Mouse (Mus musculus): ENCODE results near the gene Arl14ep. TPM values are rescaled to one million over a fixed set of nuclear protein-coding genes. Genes with fewer than 3 reads are reported as not detected.

Arl14ep gene
- polyA plus RNA-seq, 1 experiment from 2014 or later = 26.0 TPM

GRCm38 (mm10) chr2:106955621-106956020 is 18.6 kb downstream of the Arl14ep start:
- no peak for ATAC-seq (ENCODE audit: insufficient number of reproducible peaks, insufficient read depth, low FRiP score, low read depth)
- Histone ChIP-seq H3K36me3 (ENCODE audit: control insufficient read depth, insufficient read depth, low read length) (no peaks in the 10 kb centered on the region), H3K9me3 (ENCODE audit: control insufficient read depth, low read length) (no peaks in the 10 kb centered on the region), H3K4me3 (ENCODE audit: control insufficient read depth in 1 of 2, insufficient read depth in 1 of 2, low read depth in 1 of 2, low read length in 2 of 2) (no peak overlapping the region), H3K27me3 (ENCODE audit: control insufficient read depth, insufficient read depth, low read length) (no peaks in the 10 kb centered on the region), H3K4me2 (ENCODE audit: low read length) (peak overlapping the region; percentile 31; the same call in 1 of the 2 replicates), H3K27ac (replicated peaks in 1 of 2; ENCODE audit: control insufficient read depth in 1 of 2, insufficient read depth in 1 of 2, low read depth in 2 of 2, low read length in 2 of 2) (no peak overlapping the region), H3K9ac (ENCODE audit: low read length) (no peak overlapping the region), H3K4me1 (ENCODE audit: control insufficient read depth in 2 of 2, insufficient read depth in 2 of 2, low read length in 2 of 2) (peaks cover 0 to 3% of the 10 kb centered on the region in 2 experiments; a peak in 1 of 4 replicates)
- 17% methylated on average over 10 of the region's 10 CpGs for WGBS

DNA sequence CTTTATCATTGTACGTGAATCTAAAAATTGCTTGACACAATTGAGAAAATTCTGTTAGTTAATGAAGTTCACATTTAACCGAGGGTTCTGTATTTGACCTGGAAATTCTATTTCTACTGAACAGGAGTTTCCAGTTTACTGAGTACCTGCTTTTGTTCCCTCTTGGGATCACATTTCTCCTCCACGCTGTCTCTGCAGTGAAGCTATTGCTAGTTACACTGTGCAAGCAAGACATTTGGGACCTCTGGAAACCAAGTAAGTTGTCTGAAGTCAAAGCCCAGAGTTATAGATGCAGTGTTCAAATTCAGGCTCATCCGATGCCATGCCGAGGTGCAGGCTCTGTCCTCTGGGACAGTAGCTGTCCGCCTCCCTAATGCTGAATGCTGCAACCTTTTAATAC is 19.2 kb downstream of the Arl14ep start:
- Histone ChIP-seq H3K4me3 (ENCODE audit: control insufficient read depth in 1 of 2, insufficient read depth in 1 of 2, low read depth in 1 of 2, low read length in 2 of 2) (no peak overlapping the region), H3K27me3 (ENCODE audit: control insufficient read depth, insufficient read depth, low read length) (no peaks in the 10 kb centered on the region), H3K27ac (replicated peaks in 1 of 2; ENCODE audit: control insufficient read depth in 1 of 2, insufficient read depth in 1 of 2, low read depth in 2 of 2, low read length in 2 of 2) (no peak overlapping the region), H3K9ac (ENCODE audit: low read length) (no peak overlapping the region), H3K4me1 (ENCODE audit: control insufficient read depth in 2 of 2, insufficient read depth in 2 of 2, low read length in 2 of 2) (peaks cover 0 to 3% of the 10 kb centered on the region in 2 experiments; a peak in 1 of 4 replicates), H3K4me2 (ENCODE audit: low read length) (no peak overlapping the region), H3K9me3 (ENCODE audit: control insufficient read depth, low read length) (no peaks in the 10 kb centered on the region), H3K36me3 (ENCODE audit: control insufficient read depth, insufficient read depth, low read length) (no peaks in the 10 kb centered on the region)
- WGBS = 68% methylated on average over 6 of the region's 6 CpGs
- no peak for ATAC-seq (ENCODE audit: insufficient number of reproducible peaks, insufficient read depth, low FRiP score, low read depth)

- Histone ChIP-seq H3K36me3 (ENCODE audit: control insufficient read depth, insufficient read depth, low read length) (no peaks in the 10 kb centered on the region), H3K4me2 (ENCODE audit: low read length) (no peak overlapping the region), H3K4me1 (ENCODE audit: control insufficient read depth in 2 of 2, insufficient read depth in 2 of 2, low read length in 2 of 2) (no peaks in the 10 kb centered on the region), H3K9me3 (ENCODE audit: control insufficient read depth, low read length) (no peaks in the 10 kb centered on the region), H3K9ac (ENCODE audit: low read length) (no peak overlapping the region), H3K27ac (replicated peaks in 1 of 2; ENCODE audit: control insufficient read depth in 1 of 2, insufficient read depth in 1 of 2, low read depth in 2 of 2, low read length in 2 of 2) (no peak overlapping the region), H3K4me3 (ENCODE audit: control insufficient read depth in 1 of 2, insufficient read depth in 1 of 2, low read depth in 1 of 2, low read length in 2 of 2) (no peak overlapping the region), H3K27me3 (ENCODE audit: control insufficient read depth, insufficient read depth, low read length) (no peaks in the 10 kb centered on the region)
- WGBS = 79% methylated on average over 1 of the region's 1 CpGs
- ATAC-seq (ENCODE audit: insufficient number of reproducible peaks, insufficient read depth, low FRiP score, low read depth) = no peak
These were observed 31.8 kb downstream of the Arl14ep start for GRCm38 (mm10) chr2:106942451-106942850.

DNA sequence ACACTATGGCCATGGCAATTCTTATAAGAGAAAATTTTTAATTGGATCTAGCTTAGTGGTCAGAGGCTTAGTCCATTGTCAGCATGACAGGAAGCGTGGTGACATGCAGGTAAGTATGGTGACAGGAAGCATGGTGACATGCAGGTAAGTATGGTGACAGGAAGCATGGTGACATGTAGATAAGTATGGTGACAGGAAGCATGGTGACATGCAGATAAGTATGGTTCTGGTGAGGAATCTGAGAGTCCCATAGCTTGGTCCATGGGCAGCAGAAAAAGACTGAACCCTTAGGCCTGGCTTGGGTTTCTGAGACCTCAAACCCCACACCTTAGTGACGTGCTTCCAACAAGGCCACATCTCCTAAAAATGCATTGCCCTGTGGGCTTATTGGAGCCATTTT is 38.5 kb downstream of the Arl14ep start:
- Histone ChIP-seq H3K9ac (ENCODE audit: low read length) (no peak overlapping the region), H3K4me3 (ENCODE audit: control insufficient read depth in 1 of 2, insufficient read depth in 1 of 2, low read depth in 1 of 2, low read length in 2 of 2) (no peak overlapping the region), H3K27ac (replicated peaks in 1 of 2; ENCODE audit: control insufficient read depth in 1 of 2, insufficient read depth in 1 of 2, low read depth in 2 of 2, low read length in 2 of 2) (no peak overlapping the region), H3K4me2 (ENCODE audit: low read length) (no peak overlapping the region), H3K27me3 (ENCODE audit: control insufficient read depth, insufficient read depth, low read length) (no peaks in the 10 kb centered on the region), H3K36me3 (ENCODE audit: control insufficient read depth, insufficient read depth, low read length) (no peaks in the 10 kb centered on the region), H3K4me1 (ENCODE audit: control insufficient read depth in 2 of 2, insufficient read depth in 2 of 2, low read length in 2 of 2) (no peaks in the 10 kb centered on the region), H3K9me3 (ENCODE audit: control insufficient read depth, low read length) (no peaks in the 10 kb centered on the region)
- ATAC-seq (ENCODE audit: insufficient number of reproducible peaks, insufficient read depth, low FRiP score, low read depth) = no peak
- WGBS = 74% methylated on average over 2 of the region's 2 CpGs

DNA sequence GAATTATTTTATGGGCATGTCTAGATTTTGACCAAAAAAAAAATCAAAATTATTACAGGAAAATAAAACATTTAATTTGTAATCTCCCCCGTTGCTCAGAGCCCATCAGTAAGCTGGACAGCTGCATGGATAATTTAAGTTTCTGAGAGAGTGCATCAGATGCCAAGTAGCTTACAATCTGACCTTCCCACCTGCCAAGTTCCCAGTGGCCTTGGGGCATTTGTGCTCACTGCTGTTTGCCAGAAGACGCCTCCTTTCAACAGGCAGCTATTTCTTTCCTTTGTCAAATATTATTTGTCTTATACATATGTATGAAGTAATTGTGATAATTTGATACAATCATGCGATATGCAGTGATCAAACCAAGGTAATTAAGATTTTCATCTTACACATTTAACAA is 44.3 kb downstream of the Arl14ep start:
- no peak for ATAC-seq (ENCODE audit: insufficient number of reproducible peaks, insufficient read depth, low FRiP score, low read depth)
- Histone ChIP-seq H3K9ac (ENCODE audit: low read length) (no peak overlapping the region), H3K36me3 (ENCODE audit: control insufficient read depth, insufficient read depth, low read length) (no peaks in the 10 kb centered on the region), H3K4me1 (ENCODE audit: control insufficient read depth in 2 of 2, insufficient read depth in 2 of 2, low read length in 2 of 2) (no peaks in the 10 kb centered on the region; a peak in 1 of 4 replicates), H3K9me3 (ENCODE audit: control insufficient read depth, low read length) (no peaks in the 10 kb centered on the region), H3K27me3 (ENCODE audit: control insufficient read depth, insufficient read depth, low read length) (no peaks in the 10 kb centered on the region), H3K4me3 (ENCODE audit: control insufficient read depth in 1 of 2, insufficient read depth in 1 of 2, low read depth in 1 of 2, low read length in 2 of 2) (no peak overlapping the region), H3K27ac (replicated peaks in 1 of 2; ENCODE audit: control insufficient read depth in 1 of 2, insufficient read depth in 1 of 2, low read depth in 2 of 2, low read length in 2 of 2) (no peak overlapping the region), H3K4me2 (ENCODE audit: low read length) (no peak overlapping the region)
- 83% methylated on average over 3 of the region's 3 CpGs for WGBS

Other genes starting within 250 kb of the Arl14ep start
- not detected in 2 replicates for gene Fshb, start 85.2 kb upstream of the Arl14ep start, polyA plus RNA-seq (2014; fragmentation: Nextera tagmentation; extraction: Ambion mirVana)